ENCODE assay signal across 21 mouse cellular contexts in genomic region chr14:58816540-58816876, GRCm38 (mm10).
DNase-seq lines count a peak whose midpoint lies in the region; ATAC-seq and TF ChIP-seq lines count a peak whose summit lies in the region.
"Had no signal": no experiment of that assay in that cellular context is flagged by ENCODE, and none has a peak within 500 bp of the region (broad histone marks: within the 10 kb centered on the region; RNA-seq: fewer than 3 reads in every experiment).

No protein-coding gene starts in this region.

- no peaks in the 10 kb centered on the region for H3K27me3 ChIP-seq in forebrain, embryonic 15.5 days
- no peaks in the 10 kb centered on the region for H3K27me3 ChIP-seq in forebrain, embryonic 14.5 days (replicated peaks; ENCODE audit: control insufficient read depth, insufficient read depth, low read length)
- H3K27me3 ChIP-seq in forebrain, postnatal 0 days (ENCODE audit: insufficient read depth, low read length) = no peaks in the 10 kb centered on the region
- no peaks in the 10 kb centered on the region for H3K27me3 ChIP-seq in forebrain, embryonic 11.5 days (ENCODE audit: control insufficient read depth, insufficient read depth, low read length)
- no peaks in the 10 kb centered on the region for H3K27me3 ChIP-seq in heart, embryonic 10.5 days (ENCODE audit: insufficient read depth, poor library complexity, severe bottlenecking)
- no peaks in the 10 kb centered on the region for H3K27me3 ChIP-seq in myocyte (ENCODE audit: control insufficient read depth, insufficient read depth, insufficient read length)
- H3K27me3 ChIP-seq: embryonic facial prominence, embryonic 13.5 days; embryonic facial prominence, embryonic 15.5 days had no signal

- no peak overlapping the region for H3K9ac ChIP-seq in forebrain, embryonic 15.5 days (replicated peaks)
- no peak overlapping the region for H3K9ac ChIP-seq in forebrain, embryonic 14.5 days (ENCODE audit: low read length)
- no peak overlapping the region for H3K9ac ChIP-seq in forebrain, postnatal 0 days
- H3K9ac ChIP-seq in forebrain, embryonic 11.5 days (ENCODE audit: low read length) = no peak overlapping the region
- H3K9ac ChIP-seq: embryonic facial prominence, embryonic 13.5 days; embryonic facial prominence, embryonic 15.5 days had no signal

- 0 out of 2 replicates have a peak, but pooled peaks have one; percentile 53 for ATAC-seq in forebrain, embryonic 15.5 days (replicated peaks)
- no peak for ATAC-seq in forebrain, embryonic 14.5 days
- ATAC-seq in forebrain, postnatal 0 days = peak; percentile 2; the same call in 1 of the 2 replicates
- ATAC-seq in forebrain, embryonic 11.5 days (replicated peaks; ENCODE audit: low FRiP score) = no peak

- TF ChIP-seq POLR2A in myocyte (IDR thresholded peaks at IDR 0.05; ENCODE audit: insufficient read length, low read depth) = no peak

- no peaks in the 10 kb centered on the region for H3K79me2 ChIP-seq in myocyte (ENCODE audit: control insufficient read depth, insufficient read depth)

- no peak for TF ChIP-seq CTCF in forebrain, postnatal 0 days (IDR thresholded peaks at IDR 0.05; ENCODE audit: low read depth)

- no peak overlapping the region for H3K4me3 ChIP-seq in forebrain, embryonic 15.5 days
- no peak overlapping the region for H3K4me3 ChIP-seq in forebrain, embryonic 14.5 days (ENCODE audit: low read depth, low read length)
- no peak overlapping the region for H3K4me3 ChIP-seq in forebrain, postnatal 0 days (ENCODE audit: low read depth, low read length)
- no peak overlapping the region for H3K4me3 ChIP-seq in forebrain, embryonic 11.5 days (ENCODE audit: low read depth, low read length)
- H3K4me3 ChIP-seq in heart, embryonic 10.5 days = no peak overlapping the region
- H3K4me3 ChIP-seq in myocyte = no peak overlapping the region
- H3K4me3 ChIP-seq: embryonic facial prominence, embryonic 13.5 days; embryonic facial prominence, embryonic 15.5 days; erythroblast, embryonic 14.5 days; forebrain, embryonic 10.5 days had no signal

- H3K9me3 ChIP-seq in forebrain, embryonic 15.5 days = no peaks in the 10 kb centered on the region
- H3K9me3 ChIP-seq in forebrain, embryonic 14.5 days (replicated peaks; ENCODE audit: control insufficient read depth, low read length) = no peaks in the 10 kb centered on the region
- no peaks in the 10 kb centered on the region for H3K9me3 ChIP-seq in forebrain, postnatal 0 days (ENCODE audit: low read length)
- H3K9me3 ChIP-seq in forebrain, embryonic 11.5 days (ENCODE audit: control insufficient read depth, low read length) = no peaks in the 10 kb centered on the region
- H3K9me3 ChIP-seq in heart, embryonic 10.5 days = no peaks in the 10 kb centered on the region
- H3K9me3 ChIP-seq: embryonic facial prominence, embryonic 13.5 days; embryonic facial prominence, embryonic 15.5 days; forebrain, embryonic 10.5 days had no signal

- no peak overlapping the region for H3K27ac ChIP-seq in forebrain, embryonic 15.5 days (replicated peaks)
- H3K27ac ChIP-seq in forebrain, embryonic 14.5 days (ENCODE audit: low read depth, low read length) = no peak overlapping the region
- no peak overlapping the region for H3K27ac ChIP-seq in forebrain, postnatal 0 days (ENCODE audit: low read depth, low read length)
- H3K27ac ChIP-seq in forebrain, embryonic 11.5 days (ENCODE audit: low read depth, low read length) = no peak overlapping the region
- no peak overlapping the region for H3K27ac ChIP-seq in heart, embryonic 10.5 days
- H3K27ac ChIP-seq: embryonic facial prominence, embryonic 13.5 days; embryonic facial prominence, embryonic 15.5 days; forebrain, embryonic 10.5 days had no signal

- H3K4me2 ChIP-seq in forebrain, embryonic 15.5 days (replicated peaks) = no peak overlapping the region
- no peak overlapping the region for H3K4me2 ChIP-seq in forebrain, embryonic 14.5 days (ENCODE audit: low read length)
- H3K4me2 ChIP-seq in forebrain, postnatal 0 days (ENCODE audit: low read depth) = no peak overlapping the region
- H3K4me2 ChIP-seq in forebrain, embryonic 11.5 days (ENCODE audit: low read depth, low read length, severe bottlenecking) = no peak overlapping the region
- no peak overlapping the region for H3K4me2 ChIP-seq in myocyte (ENCODE audit: low read depth)
- H3K4me2 ChIP-seq: embryonic facial prominence, embryonic 13.5 days; embryonic facial prominence, embryonic 15.5 days had no signal

- intact Hi-C loops in left cerebral cortex, postnatal 25 days (cut with DNase I) = no loop called here

- WGBS in forebrain, embryonic 15.5 days = 61% methylated on average over 1 of the region's 1 CpGs
- WGBS in forebrain, embryonic 14.5 days = 74% methylated on average over 1 of the region's 1 CpGs
- WGBS in forebrain, postnatal 0 days = 55% methylated on average over 1 of the region's 1 CpGs
- 71% methylated on average over 1 of the region's 1 CpGs for WGBS in forebrain, embryonic 11.5 days
- 71% methylated on average over 1 of the region's 1 CpGs for whole genome bisulfite sequencing in heart, embryonic 10.5 days

- no peak overlapping the region for H3ac ChIP-seq in myocyte (ENCODE audit: control insufficient read depth, insufficient read length)

- no peaks in the 10 kb centered on the region for H3K36me3 ChIP-seq in forebrain, embryonic 15.5 days
- no peaks in the 10 kb centered on the region for H3K36me3 ChIP-seq in forebrain, embryonic 14.5 days (ENCODE audit: control insufficient read depth, insufficient read depth, low read length)
- H3K36me3 ChIP-seq in forebrain, postnatal 0 days (ENCODE audit: insufficient read depth) = no peaks in the 10 kb centered on the region
- H3K36me3 ChIP-seq in forebrain, embryonic 11.5 days (ENCODE audit: control insufficient read depth, insufficient read depth, low read length) = no peaks in the 10 kb centered on the region
- no peaks in the 10 kb centered on the region for H3K36me3 ChIP-seq in heart, embryonic 10.5 days
- no peaks in the 10 kb centered on the region for H3K36me3 ChIP-seq in myocyte (ENCODE audit: control insufficient read depth, insufficient read depth)
- H3K36me3 ChIP-seq: embryonic facial prominence, embryonic 13.5 days; embryonic facial prominence, embryonic 15.5 days; forebrain, embryonic 10.5 days had no signal

- DNase-seq in forebrain, embryonic 14.5 days (ENCODE audit: low spot score) = no peak
- DNase-seq in forebrain, postnatal 0 days = no peak
- no peak for DNase-seq in forebrain, embryonic 11.5 days (ENCODE audit: low spot score)
- peak; percentile 27 for DNase-seq in heart, adult 11 months
- DNase-seq in heart, embryonic 10.5 days (ENCODE audit: low spot score) = no peak
- no peak for DNase-seq in left cerebral cortex, postnatal 25 days (ENCODE audit: low spot score in 2 of 2)
- DNase-seq: adrenal gland, adult 2 months; adrenal gland, postnatal 10 days; adrenal gland, postnatal 25 days; B cell, adult 2 months; cerebellum, adult 11-12 months; cerebellum, adult 8-10 months; cerebellum, adult 9-11 months; cerebellum, postnatal 36 days; embryo, embryonic 11 days had no signal

- H3K4me1 ChIP-seq in forebrain, embryonic 15.5 days = peaks cover 4% of the 10 kb centered on the region; the same call in 1 of the 2 replicates
- 0 out of 2 replicates have a peak, but pooled peaks cover 3% of the 10 kb centered on the region for H3K4me1 ChIP-seq in forebrain, embryonic 14.5 days (ENCODE audit: control insufficient read depth, insufficient read depth, low read length)
- H3K4me1 ChIP-seq in forebrain, postnatal 0 days (ENCODE audit: insufficient read depth) = 0 out of 2 replicates have a peak, but pooled peaks cover 4% of the 10 kb centered on the region
- H3K4me1 ChIP-seq in forebrain, embryonic 11.5 days (replicated peaks; ENCODE audit: control insufficient read depth, insufficient read depth, low read length) = no peaks in the 10 kb centered on the region
- H3K4me1 ChIP-seq in heart, embryonic 10.5 days = no peaks in the 10 kb centered on the region
- H3K4me1 ChIP-seq: embryonic facial prominence, embryonic 15.5 days; forebrain, embryonic 10.5 days had no signal

TF ChIP-seq in myocyte, 11 proteins besides CTCF, POLR2A, EP300 and RAD21:
- TF ChIP-seq POLR2AphosphoS2 (IDR thresholded peaks at IDR 0.05; ENCODE audit: insufficient read length, low read depth) = no peak
- no peak for TF ChIP-seq TCF3 (IDR thresholded peaks at IDR 0.05; ENCODE audit: insufficient read length, low read depth)
- no peak for TF ChIP-seq TCF12 (IDR thresholded peaks at IDR 0.05; ENCODE audit: insufficient read depth, poor library complexity, severe bottlenecking)
- peak in 2 of 3 experiments; percentile 22 for TF ChIP-seq MYOG (IDR thresholded peaks at IDR 0.05; ENCODE audit: control insufficient read depth in 1 of 3, insufficient read depth in 1 of 3, insufficient read length in 2 of 3, low read depth in 2 of 3)
- no peak for TF ChIP-seq SRF (IDR thresholded peaks at IDR 0.05; ENCODE audit: control insufficient read depth, insufficient read length, low read depth)
- no peak for TF ChIP-seq CEBPB (IDR thresholded peaks at IDR 0.05; ENCODE audit: insufficient read depth, poor library complexity, severe bottlenecking)
- TF ChIP-seq USF1 (IDR thresholded peaks at IDR 0.05; ENCODE audit: low read depth) = no peak
- no peak for TF ChIP-seq E2F4 (IDR thresholded peaks at IDR 0.05; ENCODE audit: insufficient read depth)
- no peak for TF ChIP-seq REST (IDR thresholded peaks at IDR 0.05; ENCODE audit: insufficient read depth, insufficient read length)
- peak in 2 of 3 experiments; percentile 54 to 74 for TF ChIP-seq MYOD1 (IDR thresholded peaks at IDR 0.05; ENCODE audit: control insufficient read depth in 1 of 3, insufficient read length in 2 of 3, low read depth in 2 of 3)
- no peak for TF ChIP-seq MAX (IDR thresholded peaks at IDR 0.05; ENCODE audit: low read depth)

Comparison
In these comparisons a context has a peak if more than half of its experiments do, and no peak if none do; other contexts are left out.
1. ATAC-seq: peak in forebrain, embryonic 15.5 days (single experiment) and forebrain, postnatal 0 days (single experiment); none in forebrain, embryonic 14.5 days (single experiment) and forebrain, embryonic 11.5 days (single experiment).